Mouse (Mus musculus): ENCODE measurements around the gene Stk32c.

Gene Stk32c

GRCm38 (mm10) chr7:139145891-139146290 is 67.2 kb downstream of the Stk32c start:
- CTCF ChIA-PET, result interaction anchor here in 1 of 4 experiments (0.5 to 0.6 kb wide), 2 partner anchors 48 to 217 kb away, joined by 3 to 4 read pairs; no protein-coding TSS in a partner anchor
- POLR2A ChIA-PET, result interaction anchor here in 1 of 4 experiments (1.2 kb wide), 1 partner anchor 15 kb away, joined by 3 read pairs; no protein-coding TSS in a partner anchor

GRCm38 (mm10) chr7:139143785-139144184 is 69.3 kb downstream of the Stk32c start:
- ChIA-PET POLR2A (no interaction called here), CTCF (no interaction called here)

GRCm38 (mm10) chr7:139139921-139140461 is 73.1 kb downstream of the Stk32c start:
- ChIA-PET POLR2A (interaction anchor here in 2 of 4 experiments (0.6 to 1.4 kb wide), 4 partner anchors 20 to 82 kb away, joined by 3 to 4 read pairs (median 3); no protein-coding TSS in a partner anchor), CTCF (interaction anchor here in 3 of 4 experiments (0.5 to 2.8 kb wide), 5 partner anchors 20 to 163 kb away, joined by 3 to 11 read pairs (median 4); no protein-coding TSS in a partner anchor)

GRCm38 (mm10) chr7:139136906-139137491 is 76.1 kb downstream of the Stk32c start:
- CTCF ChIA-PET, result interaction anchor here in 2 of 4 experiments (0.6 to 1.0 kb wide), 2 partner anchors 18 to 593 kb away, joined by 3 read pairs; no protein-coding TSS in a partner anchor
- POLR2A ChIA-PET, result no interaction called here

- CTCF ChIA-PET, result interaction anchor here in 1 of 4 experiments (1.6 kb wide), 1 partner anchor 16 kb away, joined by 4 read pairs; no protein-coding TSS in a partner anchor
- POLR2A ChIA-PET, result interaction anchor here in 2 of 4 experiments (0.6 to 1.3 kb wide), 2 partner anchors 10 to 86 kb away, joined by 5 read pairs; no protein-coding TSS in a partner anchor
Observed at GRCm38 (mm10) chr7:139135236-139135635, 77.9 kb downstream of the Stk32c start.

- ChIA-PET CTCF (no interaction called here), POLR2A (no interaction called here)
Observed at GRCm38 (mm10) chr7:139133446-139133845, 79.7 kb downstream of the Stk32c start.

- POLR2A ChIA-PET, result interaction anchor here in 1 of 4 experiments (1.2 kb wide), 1 partner anchor 14 kb away, joined by 3 read pairs; no protein-coding TSS in a partner anchor
- CTCF ChIA-PET, result no interaction called here
Observed at GRCm38 (mm10) chr7:139131538-139131937, 81.6 kb downstream of the Stk32c start.

- POLR2A ChIA-PET, result no interaction called here
Observed at GRCm38 (mm10) chr7:139130361-139130760, 82.7 kb downstream of the Stk32c start.

GRCm38 (mm10) chr7:139128994-139129393 is 84.1 kb downstream of the Stk32c start:
- CTCF ChIA-PET, result interaction anchor here in 2 of 4 experiments (1.6 to 2.5 kb wide), 2 partner anchors 9 to 10 kb away, joined by 5 to 10 read pairs; no protein-coding TSS in a partner anchor
- POLR2A ChIA-PET, result no interaction called here

More at GRCm38 (mm10) chr7:139130361-139130760, 82.7 kb downstream of the Stk32c start:
- CTCF ChIA-PET, result interaction anchor here in 2 of 4 experiments (0.6 to 2.5 kb wide), 2 partner anchors 10 to 455 kb away, joined by 3 to 10 read pairs; no protein-coding TSS in a partner anchor

- CTCF ChIA-PET, result no interaction called here
Observed at GRCm38 (mm10) chr7:139126549-139126948, 86.6 kb downstream of the Stk32c start.

GRCm38 (mm10) chr7:139125881-139126280 is 87.2 kb downstream of the Stk32c start:
- CTCF ChIA-PET, result no interaction called here
- POLR2A ChIA-PET, result interaction anchor here in 1 of 4 experiments (1.7 kb wide), 1 partner anchor 9 kb away, joined by 5 read pairs; no protein-coding TSS in a partner anchor

More at GRCm38 (mm10) chr7:139126549-139126948, 86.6 kb downstream of the Stk32c start:
- POLR2A ChIA-PET, result interaction anchor here in 1 of 4 experiments (1.7 kb wide), 1 partner anchor 9 kb away, joined by 5 read pairs; no protein-coding TSS in a partner anchor

- POLR2A ChIA-PET, result interaction anchor here in 1 of 4 experiments (0.7 to 1.6 kb wide), 2 partner anchors 8 to 21 kb away, joined by 3 read pairs; no protein-coding TSS in a partner anchor
- CTCF ChIA-PET, result interaction anchor here (0.6 to 3.6 kb wide), 72 partner anchors 8 to 583 kb away, joined by 3 to 28 read pairs (median 5); partner anchors contain the start of gene Dpysl4 (in 3 of the 4)
Observed at GRCm38 (mm10) chr7:139119775-139120153, 93.3 kb downstream of the Stk32c start.

GRCm38 (mm10) chr7:139119152-139119774 is 93.8 kb downstream of the Stk32c start:
- CTCF ChIA-PET, result interaction anchor here (0.6 to 3.6 kb wide), 70 partner anchors 8 to 584 kb away, joined by 3 to 28 read pairs (median 5); partner anchors contain the start of gene Dpysl4 (in 3 of the 4)
- POLR2A ChIA-PET, result interaction anchor here in 1 of 4 experiments (0.7 to 1.6 kb wide), 2 partner anchors 9 to 21 kb away, joined by 3 read pairs; no protein-coding TSS in a partner anchor

GRCm38 (mm10) chr7:139107908-139108650 is 105.0 kb downstream of the Stk32c start:
- POLR2A ChIA-PET, result no interaction called here
- CTCF ChIA-PET, result interaction anchor here in 2 of 4 experiments (1.2 to 1.3 kb wide), 2 partner anchors 11 to 12 kb away, joined by 3 to 5 read pairs; no protein-coding TSS in a partner anchor

- ChIA-PET POLR2A (no interaction called here), CTCF (no interaction called here)
Observed at GRCm38 (mm10) chr7:139105705-139106104, 107.4 kb downstream of the Stk32c start.

- CTCF ChIA-PET, result no interaction called here
- POLR2A ChIA-PET, result no interaction called here
Observed at GRCm38 (mm10) chr7:139105076-139105475, 108.0 kb downstream of the Stk32c start.

- ChIA-PET CTCF (no interaction called here), POLR2A (no interaction called here)
Observed at GRCm38 (mm10) chr7:139103960-139104381, 109.1 kb downstream of the Stk32c start.

GRCm38 (mm10) chr7:139101826-139102225 is 111.3 kb downstream of the Stk32c start:
- POLR2A ChIA-PET, result no interaction called here
- CTCF ChIA-PET, result interaction anchor here in 2 of 4 experiments (0.9 to 1.7 kb wide), 2 partner anchors 34 kb away, joined by 3 to 5 read pairs; no protein-coding TSS in a partner anchor

Measured in embryonic stem cell, embryonic (primary cell).